Mouse (Mus musculus) brain, embryonic 14.5 days (tissue): ENCODE measurements at regions not wholly inside any gene's neighbourhood (a gene's known extent, or its start where the extent isn't known, plus 50 kb on each side); places are given as distances from the start of the nearest gene placed in this dataset.

Experiments
- CTCF ChIP-seq: fragments of 200-500 bp; IDR thresholded peaks from 2 replicates; pipeline ENCODE4 v1.5.1; 2012; ENCODE audit warnings: inconsistent platforms, mild to moderate bottlenecking, moderate library complexity, borderline replicate concordance; ENCODE audit not compliant: insufficient read depth, insufficient read length; ENCODE audit errors: extremely low read depth
- POLR2A ChIP-seq: fragments of 200-500 bp; IDR thresholded peaks from 2 replicates; pipeline ENCODE4 v1.6.1; 2012; ENCODE audit warnings: mild to moderate bottlenecking, inconsistent platforms, borderline replicate concordance; ENCODE audit not compliant: poor library complexity, insufficient read depth, insufficient read length, severe bottlenecking; ENCODE audit errors: extremely low read depth

GRCm38 (mm10) chr3:18937333-18938122, 690.9 kb downstream of the 1700064H15Rik start:
- TF ChIP-seq POLR2A: no peak
- TF ChIP-seq CTCF: no peak
